Mouse (Mus musculus): ENCODE data around the gene 6330409D20Rik. TPM values are rescaled to one million over a fixed set of nuclear protein-coding genes. Genes with fewer than 3 reads are reported as not detected.

The 6330409D20Rik gene
- polyA plus RNA-seq, 1 experiment from 2014 or later = 0.30 TPM

DNA sequence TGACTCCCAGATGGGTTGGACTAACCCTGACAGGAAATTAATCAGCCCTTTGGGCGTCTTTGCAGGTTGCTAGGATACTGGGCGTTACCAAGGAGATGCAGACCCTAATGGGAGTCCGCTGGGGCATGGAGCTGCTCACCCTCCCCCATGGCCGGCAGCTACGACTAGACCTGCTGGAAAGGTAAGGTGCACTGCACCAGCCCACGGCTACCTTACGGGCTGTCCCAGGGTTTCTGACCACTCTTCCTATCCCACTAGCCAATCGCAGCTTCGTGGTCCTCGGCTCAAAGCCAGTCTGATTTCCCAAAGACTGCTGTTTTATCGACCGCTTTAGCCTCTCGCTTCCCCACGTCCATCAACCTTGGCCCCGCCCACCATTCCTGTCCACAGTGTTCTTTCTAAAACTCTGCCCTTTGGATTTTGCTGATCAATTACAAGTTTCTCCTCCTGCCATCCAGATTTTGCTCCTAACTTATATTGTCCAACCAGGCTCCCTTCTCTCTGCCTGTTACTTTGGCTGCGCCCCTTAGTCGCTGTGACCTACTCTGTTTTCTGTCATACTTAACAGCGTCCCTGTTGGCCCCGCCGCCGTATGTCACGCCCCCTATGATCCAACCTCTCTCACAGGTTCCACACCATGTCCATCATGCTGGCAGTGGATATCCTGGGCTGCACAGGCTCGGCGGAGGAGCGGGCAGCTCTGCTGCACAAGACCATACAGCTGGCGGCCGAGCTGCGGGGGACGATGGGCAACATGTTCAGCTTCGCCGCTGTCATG, 10.3 kb upstream of the 6330409D20Rik start:
- H3K27ac ChIP-seq (ENCODE audit: low read length) = no peak overlapping the region; the same call in 1 of the 2 replicates
- WGBS = 32% methylated on average over 31 of the region's 31 CpGs
- H3K9ac ChIP-seq (replicated peaks; ENCODE audit: low read depth) = no peak overlapping the region
- no peaks in the 10 kb centered on the region for H3K27me3 ChIP-seq (replicated peaks; ENCODE audit: insufficient read depth, low read length)
- H3K36me3 ChIP-seq (ENCODE audit: insufficient read depth, low read length) = peaks cover 12% of the 10 kb centered on the region; the same call in 1 of the 2 replicates
- no peaks in the 10 kb centered on the region for H3K4me1 ChIP-seq (ENCODE audit: insufficient read depth, low read depth, low read length)
- DNase-seq (ENCODE audit: low spot score) = peak; percentile 85
- peak overlapping the region; percentile 24 for H3K4me3 ChIP-seq (ENCODE audit: low read depth, low read length)
- peak; percentile 92 for ATAC-seq
- H3K9me3 ChIP-seq (ENCODE audit: low read length) = no peaks in the 10 kb centered on the region
- peak overlapping the region; percentile 48 for H3K4me2 ChIP-seq (replicated peaks; ENCODE audit: low read depth, low read length)
- no peak for TF ChIP-seq CTCF (IDR thresholded peaks at IDR 0.05)
- TF ChIP-seq EP300 (IDR thresholded peaks at IDR 0.05) = no peak

DNA sequence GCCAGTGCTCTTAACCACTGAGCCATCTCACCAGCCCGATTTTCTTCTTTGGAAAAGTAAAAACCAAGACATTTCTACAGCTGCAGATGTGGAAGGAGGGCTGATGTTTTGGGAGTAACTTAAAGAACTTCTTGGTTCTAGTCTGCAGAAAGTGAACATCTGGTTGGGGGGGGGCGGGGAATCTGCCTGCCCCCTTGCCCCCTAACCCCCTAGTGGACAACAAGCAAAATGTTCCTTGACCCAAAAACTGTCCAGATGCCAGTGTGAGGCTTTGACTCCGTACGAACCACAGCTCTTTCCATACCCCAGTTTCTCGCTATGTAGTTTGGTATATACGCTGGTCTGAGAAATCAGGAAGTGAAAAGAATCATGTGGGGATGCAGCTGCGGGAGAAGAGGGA, 9.4 kb upstream of the 6330409D20Rik start:
- Histone ChIP-seq H3K4me3 (ENCODE audit: low read depth, low read length) (no peak overlapping the region), H3K9me3 (ENCODE audit: low read length) (no peaks in the 10 kb centered on the region), H3K4me2 (replicated peaks; ENCODE audit: low read depth, low read length) (no peak overlapping the region), H3K27me3 (replicated peaks; ENCODE audit: insufficient read depth, low read length) (no peaks in the 10 kb centered on the region), H3K27ac (ENCODE audit: low read length) (no peak overlapping the region), H3K4me1 (ENCODE audit: insufficient read depth, low read depth, low read length) (no peaks in the 10 kb centered on the region), H3K9ac (replicated peaks; ENCODE audit: low read depth) (no peak overlapping the region), H3K36me3 (ENCODE audit: insufficient read depth, low read length) (peaks cover 12% of the 10 kb centered on the region; the same call in 1 of the 2 replicates)
- ATAC-seq (no peak), DNase-seq (ENCODE audit: low spot score) (no peak)
- 70% methylated on average over 7 of the region's 7 CpGs for WGBS
- peak; percentile 48 for TF ChIP-seq CTCF (IDR thresholded peaks at IDR 0.05)
- TF ChIP-seq EP300 (IDR thresholded peaks at IDR 0.05) = no peak

DNA sequence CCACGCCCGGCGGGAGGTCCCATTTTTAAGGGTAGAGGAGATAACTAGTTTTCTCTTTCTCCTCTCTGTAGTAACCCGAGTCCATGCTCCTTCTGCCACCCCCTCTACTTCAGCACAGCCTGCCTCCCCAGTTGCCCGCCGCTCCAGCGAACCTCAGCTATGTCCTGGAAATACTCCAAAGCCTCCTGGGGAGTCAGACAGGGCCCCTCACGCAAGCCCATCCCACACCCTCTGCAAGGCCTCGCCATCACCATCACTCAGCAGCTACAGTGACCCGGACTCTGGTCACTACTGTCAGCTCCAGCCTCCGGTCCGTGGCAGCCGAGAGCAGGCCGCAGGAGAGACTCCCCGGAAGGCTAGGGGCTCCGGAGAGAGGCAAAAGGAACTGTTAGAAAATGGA, 8.3 kb upstream of the 6330409D20Rik start:
- no peak overlapping the region for H3K4me2 ChIP-seq (replicated peaks; ENCODE audit: low read depth, low read length)
- no peak overlapping the region for H3K4me3 ChIP-seq (ENCODE audit: low read depth, low read length)
- no peaks in the 10 kb centered on the region for H3K9me3 ChIP-seq (ENCODE audit: low read length)
- peaks cover 8% of the 10 kb centered on the region; the same call in 1 of the 2 replicates for H3K36me3 ChIP-seq (ENCODE audit: insufficient read depth, low read length)
- ATAC-seq (no peak), DNase-seq (ENCODE audit: low spot score) (no peak)
- H3K27ac ChIP-seq (ENCODE audit: low read length) = no peak overlapping the region
- WGBS = 82% methylated on average over 16 of the region's 16 CpGs
- TF ChIP-seq CTCF (IDR thresholded peaks at IDR 0.05) (no peak), EP300 (IDR thresholded peaks at IDR 0.05) (no peak)
- no peaks in the 10 kb centered on the region for H3K4me1 ChIP-seq (ENCODE audit: insufficient read depth, low read depth, low read length)
- no peaks in the 10 kb centered on the region for H3K27me3 ChIP-seq (replicated peaks; ENCODE audit: insufficient read depth, low read length)
- no peak overlapping the region for H3K9ac ChIP-seq (replicated peaks; ENCODE audit: low read depth)

DNA sequence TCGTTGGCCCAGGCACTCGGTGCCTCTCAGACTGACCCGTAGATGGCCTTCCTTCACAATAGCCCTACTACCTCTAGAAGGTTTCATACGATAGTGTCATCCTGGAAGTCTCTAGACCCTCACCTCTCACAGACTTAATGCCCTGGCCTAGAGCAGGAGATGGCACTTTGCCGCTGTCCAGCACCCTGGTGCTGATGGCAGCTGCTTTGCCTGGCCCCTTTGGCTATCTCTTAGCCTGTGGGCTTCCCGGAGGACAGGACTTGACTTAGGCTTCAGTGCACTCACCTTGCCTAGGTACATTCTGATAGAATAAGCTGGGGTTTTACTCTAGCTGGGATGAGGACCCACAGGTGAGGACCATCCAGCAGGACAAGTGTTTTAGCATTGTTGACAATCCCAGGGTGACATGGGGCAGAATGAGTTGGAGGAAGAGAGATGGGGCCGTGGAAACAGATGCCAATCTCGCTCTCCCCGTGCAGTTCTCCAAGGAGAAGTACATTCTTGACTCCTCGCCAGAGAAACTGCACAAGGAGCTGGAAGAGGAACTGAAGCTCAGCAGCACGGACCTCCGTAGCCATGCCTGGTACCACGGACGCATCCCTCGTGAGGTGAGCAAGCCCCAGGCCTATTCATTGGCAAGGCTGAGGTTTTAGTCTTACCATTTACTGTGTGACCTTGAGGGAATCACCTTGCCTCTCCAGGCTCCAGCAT, 3.6 kb upstream of the 6330409D20Rik start:
- WGBS = 57% methylated on average over 15 of the region's 15 CpGs
- no peak overlapping the region for H3K9ac ChIP-seq (replicated peaks; ENCODE audit: low read depth)
- TF ChIP-seq CTCF (IDR thresholded peaks at IDR 0.05) (no peak), EP300 (IDR thresholded peaks at IDR 0.05) (no peak)
- no peak overlapping the region for H3K4me3 ChIP-seq (ENCODE audit: low read depth, low read length)
- H3K4me2 ChIP-seq (replicated peaks; ENCODE audit: low read depth, low read length) = no peak overlapping the region
- no peaks in the 10 kb centered on the region for H3K9me3 ChIP-seq (ENCODE audit: low read length)
- H3K27me3 ChIP-seq (replicated peaks; ENCODE audit: insufficient read depth, low read length) = no peaks in the 10 kb centered on the region
- ATAC-seq (no peak), DNase-seq (ENCODE audit: low spot score) (no peak)
- peaks cover 9% of the 10 kb centered on the region; the same call in 1 of the 2 replicates for H3K4me1 ChIP-seq (ENCODE audit: insufficient read depth, low read depth, low read length)
- 0 out of 2 replicates have a peak, but pooled peaks cover 5% of the 10 kb centered on the region for H3K36me3 ChIP-seq (ENCODE audit: insufficient read depth, low read length)
- no peak overlapping the region for H3K27ac ChIP-seq (ENCODE audit: low read length)

DNA sequence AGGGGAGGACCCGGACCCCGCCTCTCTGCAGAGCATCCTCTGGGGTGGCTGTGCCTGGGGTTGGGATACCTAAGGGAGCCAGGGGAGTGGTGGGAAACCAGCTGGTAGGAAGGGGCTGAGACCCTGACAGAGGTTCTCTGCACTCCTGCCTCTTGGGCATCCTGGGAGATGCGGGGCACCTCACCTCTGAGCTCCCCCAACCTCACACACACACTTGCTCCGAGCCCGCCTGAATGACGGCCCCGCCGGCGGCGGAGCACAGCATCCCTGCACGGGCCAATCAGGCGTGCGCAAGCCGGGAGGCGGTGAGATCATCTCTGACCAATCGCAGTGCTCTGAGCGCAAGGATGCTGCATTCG, 1.3 kb upstream of the 6330409D20Rik start:
- Histone ChIP-seq H3K4me1 (ENCODE audit: insufficient read depth, low read depth, low read length) (peaks cover 9% of the 10 kb centered on the region; the same call in 1 of the 2 replicates), H3K4me3 (ENCODE audit: low read depth, low read length) (no peak overlapping the region), H3K27me3 (replicated peaks; ENCODE audit: insufficient read depth, low read length) (no peaks in the 10 kb centered on the region), H3K27ac (ENCODE audit: low read length) (no peak overlapping the region), H3K9ac (replicated peaks; ENCODE audit: low read depth) (no peak overlapping the region), H3K9me3 (ENCODE audit: low read length) (no peaks in the 10 kb centered on the region), H3K4me2 (replicated peaks; ENCODE audit: low read depth, low read length) (no peak overlapping the region), H3K36me3 (ENCODE audit: insufficient read depth, low read length) (no peaks in the 10 kb centered on the region)
- 28% methylated on average over 16 of the region's 18 CpGs for WGBS
- ATAC-seq (peak; percentile 3; the same call in 1 of the 2 replicates), DNase-seq (ENCODE audit: low spot score) (no peak)
- TF ChIP-seq CTCF (IDR thresholded peaks at IDR 0.05) = no peak
- TF ChIP-seq EP300 (IDR thresholded peaks at IDR 0.05) = no peak
